Mouse (Mus musculus) C3H10T1/2 (cell line): Measurements from ENCODE around the gene Lin28b. TPM values are rescaled to one million over a fixed set of nuclear protein-coding genes. Genes with fewer than 3 reads are reported as not detected.

Source experiments
- polyA plus RNA-seq, 2 experiments: library from polyadenylated mRNA; unstranded; fragments of >200 nt; fragmentation: generic; extraction: Trizol; gene quantifications; one replicate each; pipeline ENCODE4 v1.2.1; 2012; ENCODE audit warnings: missing spikeins in 2 of 2

The Lin28b gene
- polyA plus RNA-seq: not detected

DNA sequence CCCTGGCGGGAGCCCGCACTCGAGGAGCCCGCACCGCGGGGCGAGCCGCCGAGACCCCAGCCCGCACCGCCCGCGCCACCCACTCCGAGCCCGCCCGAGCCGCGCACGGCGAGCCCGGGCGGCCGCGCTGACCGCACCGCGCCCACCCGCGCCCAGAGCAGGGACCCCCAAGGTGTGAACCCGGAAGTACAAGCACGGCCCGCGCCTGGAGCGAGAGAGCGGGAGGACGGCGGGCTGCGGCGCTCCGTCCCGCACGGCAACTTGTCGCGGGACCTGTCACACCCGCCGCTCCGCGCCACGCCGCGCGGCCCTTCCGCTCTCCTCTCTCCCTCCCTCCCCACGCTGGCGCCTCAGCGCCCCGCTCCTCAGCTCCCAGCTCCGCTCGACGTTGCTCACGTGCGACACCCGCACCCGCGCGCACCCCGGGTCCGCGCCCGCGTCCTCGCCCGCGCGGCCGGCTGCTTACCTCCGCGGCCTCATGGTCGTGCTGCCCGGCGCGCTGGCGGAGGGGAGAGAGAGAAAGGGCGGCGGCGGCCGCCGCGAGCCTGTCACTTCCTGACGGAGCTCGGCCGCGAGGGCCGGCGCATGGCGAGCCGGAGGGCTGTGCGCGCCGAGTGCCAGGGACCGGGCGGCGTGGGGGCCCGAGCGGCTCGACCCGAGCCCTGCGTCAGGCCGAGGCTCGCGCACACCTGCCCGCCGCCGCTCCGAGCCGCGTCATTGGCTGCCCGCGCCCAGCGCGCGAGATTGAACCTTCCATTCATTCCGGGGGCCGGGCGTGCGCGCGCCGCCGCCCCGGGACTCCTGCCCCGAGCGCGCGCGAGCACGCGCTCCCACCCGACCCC, at the start of gene Lin28b:
Gene Lin28b, minus strand, starts transcription at position 635 of the 842 bp plus-strand sequence.

DNA sequence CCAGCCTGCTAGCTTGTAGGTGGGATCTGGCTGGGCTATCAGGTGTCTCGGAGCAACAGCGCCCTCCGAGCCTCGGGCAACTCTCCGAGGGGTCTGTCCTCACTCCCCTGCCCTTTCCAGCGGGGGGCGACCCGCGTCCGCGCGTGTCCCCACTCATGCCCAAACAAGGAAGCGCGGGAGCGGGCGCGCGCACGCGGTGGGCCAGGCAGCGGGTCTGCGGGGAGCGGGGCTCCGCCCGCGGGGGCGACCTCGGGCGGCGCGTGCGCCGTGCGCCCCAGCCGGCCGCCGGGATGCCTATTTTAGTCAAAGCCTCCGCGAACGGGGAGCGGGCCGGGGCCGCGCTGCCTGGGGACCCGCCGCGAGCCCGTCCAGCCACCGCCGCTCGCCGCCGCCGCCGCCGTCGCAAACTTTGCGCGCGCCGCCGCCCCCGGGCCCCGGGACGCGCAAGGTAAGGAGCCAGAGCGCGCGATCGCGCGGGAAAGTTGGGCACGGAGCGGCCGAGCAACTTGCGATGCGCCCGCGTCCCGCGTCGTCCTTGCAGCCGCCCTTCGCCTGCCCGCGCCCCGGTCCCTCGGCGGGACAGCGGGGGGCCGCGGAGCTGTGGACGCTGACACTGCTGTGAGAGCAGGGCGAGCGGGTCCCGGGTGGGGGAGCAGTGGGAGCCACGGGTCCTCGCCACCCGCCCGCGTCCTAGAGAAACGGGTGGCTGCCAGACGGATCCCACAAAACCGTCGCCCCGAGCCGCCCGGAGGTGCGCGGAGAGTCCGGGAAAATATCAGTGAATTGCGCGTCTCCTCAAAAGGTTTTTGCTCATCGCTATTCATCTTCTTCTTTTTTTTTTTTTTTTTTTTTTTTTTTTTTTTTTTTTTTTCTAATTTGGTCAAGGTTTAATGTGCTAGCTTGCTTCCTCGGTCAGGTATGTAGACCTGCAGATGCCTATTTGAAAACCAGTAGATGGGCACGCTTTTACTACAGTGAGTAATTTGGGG, 150.5 kb downstream of the Lin28b start, which contains the start of gene Bves:
Gene Bves, plus strand, starts transcription at position 339 of the 989 bp plus-strand sequence.

Other genes starting within 250 kb of the Lin28b start
- gene Bves, start 150.6 kb downstream of the Lin28b start, polyA plus RNA-seq: under 1 TPM in 1 of 2 experiments, not detected in 1; 0.01 TPM
- 1 to 10 TPM in 1 of 2 experiments, under 1 TPM in 1; 0.91 to 3.6 TPM for gene Hace1, start 91.4 kb upstream of the Lin28b start, polyA plus RNA-seq